Mouse (Mus musculus) lung, postnatal 0 days (tissue): ENCODE data around the gene St6galnac1. TPM values are rescaled to one million over a fixed set of nuclear protein-coding genes. Genes with fewer than 3 reads are reported as not detected.
A peak's percentile ranks its signal among the peaks of the same experiment; 100 is the strongest.
"Not testable (repeated sequence)": the region's sequence is repeated elsewhere in the genome, so short reads cannot be mapped to it uniquely, and the experiment has no call there.

Experiments
- ATAC-seq: fragments of 200-750 bp; cut with Nextera tagmentation; 2 replicates; pipeline ENCODE4 v1.8.0; 2017; ENCODE audit warnings: moderate library complexity
- DNase-seq: peaks from one replicate; pipeline ENCODE4 v3.0.0-alpha.2; 2016; ENCODE audit warnings: low spot score
- H3K27ac ChIP-seq: fragments of 300-500 bp; sonication (generic); 2 replicates; pipeline ENCODE4 v1.5.1; 2014; ENCODE audit warnings: antibody characterized with exemption, mild to moderate bottlenecking, low read length, mixed read lengths
- H3K27me3 ChIP-seq: fragments of 300-500 bp; sonication (generic); replicated peaks from 2 replicates; pipeline ENCODE4 v1.6.1; 2014; ENCODE audit warnings: low read length, mixed read lengths; ENCODE audit not compliant: insufficient read depth
- H3K36me3 ChIP-seq: fragments of 300-500 bp; sonication (generic); 2 replicates; pipeline ENCODE4 v1.6.1; 2014; ENCODE audit warnings: low read length, mixed read lengths; ENCODE audit not compliant: insufficient read depth
- H3K4me1 ChIP-seq: fragments of 300-500 bp; sonication (generic); 2 replicates; pipeline ENCODE4 v1.6.1; 2014; ENCODE audit warnings: antibody characterized with exemption, low read depth, low read length, mixed read lengths; ENCODE audit not compliant: insufficient read depth
- H3K4me2 ChIP-seq: fragments of 300-500 bp; sonication (generic); replicated peaks from 2 replicates; pipeline ENCODE4 v1.6.1; 2014; ENCODE audit warnings: low read depth, mild to moderate bottlenecking, low read length, moderate library complexity, mixed read lengths
- H3K4me3 ChIP-seq: fragments of 300-500 bp; sonication (generic); 2 replicates; pipeline ENCODE4 v1.5.1; 2014; ENCODE audit warnings: low read depth, low read length
- H3K9ac ChIP-seq: fragments of 300-500 bp; sonication (generic); replicated peaks from 2 replicates; pipeline ENCODE4 v1.6.1; 2014; ENCODE audit warnings: low read depth, mild to moderate bottlenecking
- H3K9me3 ChIP-seq: fragments of 300-500 bp; sonication (generic); 2 replicates; pipeline ENCODE4 v1.6.1; 2016; ENCODE audit warnings: low read length, mixed read lengths
- CTCF ChIP-seq: IDR thresholded peaks from 2 replicates; pipeline ENCODE4 v1.5.1; 2016; ENCODE audit warnings: antibody characterized with exemption, mild to moderate bottlenecking
- EP300 ChIP-seq: IDR thresholded peaks from 2 replicates; pipeline ENCODE4 v1.6.1; 2016; ENCODE audit warnings: antibody characterized with exemption, mild to moderate bottlenecking, control low read depth
- WGBS: fragments of 180-500 bp; shearing (Covaris S2); extraction: QIAGEN DNeasy Blood & Tissue Kit; methylation state at CpG from one replicate; pipeline ENCODE4 v1.1.7; 2014; 5-methylcytosine and 5-hydroxymethylcytosine counted together
- polyA plus RNA-seq: library from polyadenylated mRNA; unstranded; fragments of >200 nt; fragmentation: Nextera tagmentation; extraction: Ambion mirVana; gene quantifications from 2 replicates; pipeline ENCODE4 v1.2.1, GENCODE M21; 2015

The St6galnac1 gene
- polyA plus RNA-seq, 1 experiment from 2014 or later, result not detected

GRCm38 (mm10) chr11:116755191-116755590, 20.1 kb downstream of the St6galnac1 start:
- WGBS, result 34% methylated on average over 4 of the region's 4 CpGs

GRCm38 (mm10) chr11:116753674-116754470, 21.4 kb downstream of the St6galnac1 start:
- 74% methylated on average over 5 of the region's 5 CpGs for WGBS
- no peaks in the 10 kb centered on the region for H3K9me3 ChIP-seq
- DNase-seq (no peak), ATAC-seq (no peak)
- H3K9ac ChIP-seq, result no peak overlapping the region
- H3K27ac ChIP-seq, result no peak overlapping the region
- no peaks in the 10 kb centered on the region for H3K36me3 ChIP-seq
- H3K27me3 ChIP-seq, result no peaks in the 10 kb centered on the region
- no peak overlapping the region for H3K4me2 ChIP-seq
- no peaks in the 10 kb centered on the region for H3K4me1 ChIP-seq
- H3K4me3 ChIP-seq, result no peak overlapping the region
- TF ChIP-seq EP300, result no peak
- no peak for TF ChIP-seq CTCF

More at GRCm38 (mm10) chr11:116755191-116755590, 20.1 kb downstream of the St6galnac1 start:
- no peaks in the 10 kb centered on the region for H3K36me3 ChIP-seq
- H3K4me2 ChIP-seq, result no peak overlapping the region
- TF ChIP-seq CTCF, result no peak
- TF ChIP-seq EP300, result no peak
- no peaks in the 10 kb centered on the region for H3K9me3 ChIP-seq
- H3K4me3 ChIP-seq, result no peak overlapping the region
- H3K9ac ChIP-seq, result no peak overlapping the region
- H3K4me1 ChIP-seq, result no peaks in the 10 kb centered on the region
- no peaks in the 10 kb centered on the region for H3K27me3 ChIP-seq
- ATAC-seq (0 out of 2 replicates have a peak, but pooled peaks have one; percentile 32), DNase-seq (peak; percentile 26)
- H3K27ac ChIP-seq, result no peak overlapping the region

GRCm38 (mm10) chr11:116749733-116750132, 25.6 kb downstream of the St6galnac1 start:
- ATAC-seq (no peak), DNase-seq (no peak)
- no peak overlapping the region for H3K27ac ChIP-seq
- H3K27me3 ChIP-seq, result no peaks in the 10 kb centered on the region
- no peaks in the 10 kb centered on the region for H3K36me3 ChIP-seq
- TF ChIP-seq CTCF, result no peak
- TF ChIP-seq EP300, result no peak
- no peak overlapping the region for H3K4me2 ChIP-seq
- WGBS, result 62% methylated on average over 8 of the region's 8 CpGs
- H3K9me3 ChIP-seq, result no peaks in the 10 kb centered on the region
- H3K4me3 ChIP-seq, result no peak overlapping the region
- no peaks in the 10 kb centered on the region for H3K4me1 ChIP-seq
- no peak overlapping the region for H3K9ac ChIP-seq

DNA sequence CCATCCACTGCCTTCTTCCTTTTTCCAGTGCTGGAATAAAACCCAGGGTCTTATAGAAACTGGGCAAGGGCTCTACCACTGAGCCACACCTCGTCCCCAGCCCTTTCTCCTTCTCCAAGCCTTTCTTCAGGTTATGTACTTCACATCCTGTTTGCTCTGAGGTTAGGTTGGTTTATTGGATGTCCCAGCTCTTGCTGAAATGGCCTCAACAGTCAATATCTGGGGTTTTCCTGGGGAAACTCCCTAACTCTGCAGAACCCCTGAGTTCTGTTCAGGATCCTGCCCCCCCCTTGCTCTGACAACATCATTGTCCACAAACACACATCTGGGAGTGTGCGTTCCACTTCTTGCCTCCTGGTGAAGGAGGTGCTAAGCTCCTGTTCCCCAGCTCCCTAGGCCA, 26.6 kb downstream of the St6galnac1 start:
- ATAC-seq, result not testable (repeated sequence)
- 69% methylated on average over 2 of the region's 2 CpGs for WGBS

DNA sequence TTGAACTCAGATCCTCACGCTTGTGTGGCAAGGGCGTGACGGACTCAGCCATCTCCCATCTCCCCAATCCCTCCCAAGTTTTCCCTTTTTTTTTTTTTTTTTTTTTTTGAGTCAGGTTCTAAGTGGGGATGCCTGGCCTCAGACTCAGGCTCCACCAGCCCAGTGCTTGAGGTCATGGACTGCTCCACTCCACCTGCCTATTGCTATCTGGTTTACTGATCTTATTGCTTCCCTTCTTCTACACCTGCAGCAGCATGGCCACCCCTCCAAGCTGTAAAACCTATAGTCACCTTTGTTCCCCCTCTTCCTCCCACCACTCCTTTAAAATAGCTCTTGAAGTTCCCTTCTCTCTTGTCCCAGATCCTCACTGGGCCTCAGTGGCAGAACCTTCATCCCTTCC, 28.5 kb downstream of the St6galnac1 start:
- not testable (repeated sequence) for H3K9me3 ChIP-seq, H3K36me3 ChIP-seq, H3K4me1 ChIP-seq, H3K4me3 ChIP-seq, H3K27me3 ChIP-seq, H3K9ac ChIP-seq, H3K27ac ChIP-seq, DNase-seq, ATAC-seq, H3K4me2 ChIP-seq
- WGBS, result 90% methylated on average over 3 of the region's 3 CpGs

More for the DNA sequence above, 26.6 kb downstream of the St6galnac1 start:
- not testable (repeated sequence) for H3K27me3 ChIP-seq, H3K4me3 ChIP-seq, H3K4me1 ChIP-seq, H3K27ac ChIP-seq, H3K9me3 ChIP-seq, H3K4me2 ChIP-seq, DNase-seq, H3K9ac ChIP-seq, H3K36me3 ChIP-seq

GRCm38 (mm10) chr11:116745457-116745856, 29.9 kb downstream of the St6galnac1 start:
- not testable (repeated sequence) for H3K27me3 ChIP-seq, ATAC-seq, DNase-seq, H3K4me1 ChIP-seq, H3K4me2 ChIP-seq, H3K9ac ChIP-seq, H3K27ac ChIP-seq, H3K9me3 ChIP-seq, H3K4me3 ChIP-seq, H3K36me3 ChIP-seq
- 70% methylated on average over 2 of the region's 2 CpGs for WGBS

DNA sequence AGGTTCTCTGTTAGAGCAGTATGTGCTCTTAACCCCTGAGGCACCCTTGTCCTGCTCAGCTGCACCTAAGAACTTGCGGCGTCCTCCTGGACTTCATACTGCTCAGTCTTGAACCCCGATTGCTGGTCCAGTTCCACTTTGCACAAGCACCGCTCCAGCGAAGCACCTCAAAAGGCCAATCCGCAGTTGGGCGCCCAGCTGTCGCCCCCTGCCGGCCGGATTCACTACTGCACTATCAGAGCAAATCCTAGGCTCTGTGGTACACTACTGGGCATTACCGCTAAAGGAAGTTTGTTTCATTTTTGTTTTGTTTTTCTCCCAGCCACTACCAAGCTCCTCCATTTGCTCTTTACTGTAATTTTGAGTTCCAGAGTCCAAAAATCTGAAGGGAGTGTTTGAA, 36.9 kb downstream of the St6galnac1 start:
- H3K27me3 ChIP-seq, result no peaks in the 10 kb centered on the region
- no peak overlapping the region for H3K4me2 ChIP-seq
- H3K4me3 ChIP-seq, result no peak overlapping the region
- DNase-seq (peak; percentile 39), ATAC-seq (no peak)
- no peak for TF ChIP-seq EP300
- peak; percentile 74 for TF ChIP-seq CTCF
- H3K9ac ChIP-seq, result no peak overlapping the region
- H3K4me1 ChIP-seq, result no peaks in the 10 kb centered on the region
- H3K27ac ChIP-seq, result no peak overlapping the region
- 42% methylated on average over 11 of the region's 11 CpGs for WGBS
- H3K36me3 ChIP-seq, result no peaks in the 10 kb centered on the region
- no peaks in the 10 kb centered on the region for H3K9me3 ChIP-seq
